Mouse (Mus musculus) spleen, postnatal 0 days (tissue): ENCODE results near the gene Rec8. TPM values are rescaled to one million over a fixed set of nuclear protein-coding genes. Genes with fewer than 3 reads are reported as not detected.

Experiments used
- polyA plus RNA-seq: library from polyadenylated mRNA; unstranded; fragments of >200 nt; fragmentation: Nextera tagmentation; extraction: Ambion mirVana; gene quantifications from 2 replicates; pipeline ENCODE4 v1.2.1, GENCODE M21; 2015

The Rec8 gene
- 5.8 and 7.8 TPM in 2 replicates for polyA plus RNA-seq

GRCm38 (mm10) chr14:55617822-55618221, at the start of gene Rec8:
TSS of gene Rec8 (plus strand) at chr14:55618037.

GRCm38 (mm10) chr14:55575302-55575701, 42.5 kb upstream of the Rec8 start, which contains the start of gene Fitm1:
TSS of gene Fitm1 (plus strand) at chr14:55575617.

GRCm38 (mm10) chr14:55577871-55578667, 39.8 kb upstream of the Rec8 start, which contains the start of gene Psme1:
TSS of gene Psme1 (plus strand) at chr14:55578123.

GRCm38 (mm10) chr14:55584702-55585565, 32.9 kb upstream of the Rec8 start, which contains the start of gene Emc9:
TSS of gene Emc9 (minus strand) at chr14:55585302.

GRCm38 (mm10) chr14:55590748-55591330, 27.0 kb upstream of the Rec8 start, which contains the start of gene Psme2:
TSS of gene Psme2 (minus strand) at chr14:55591113.

GRCm38 (mm10) chr14:55591331-55591891, 26.4 kb upstream of the Rec8 start, which contains the start of gene Rnf31:
TSS of gene Rnf31 (plus strand) at chr14:55591708.

GRCm38 (mm10) chr14:55603271-55603632, 14.6 kb upstream of the Rec8 start, which contains the start of gene Irf9:
TSS of gene Irf9 (plus strand) at chr14:55603571.

GRCm38 (mm10) chr14:55635523-55636007, 17.7 kb downstream of the Rec8 start, which contains the start of gene Ipo4:
TSS of gene Ipo4 (minus strand) at chr14:55635957.

GRCm38 (mm10) chr14:55637795-55638194, 20.0 kb downstream of the Rec8 start, which contains the start of gene Gm49378:
TSS of gene Gm49378 (minus strand) at chr14:55637895.

GRCm38 (mm10) chr14:55643060-55643907, 25.4 kb downstream of the Rec8 start, which contains the start of gene Tm9sf1:
TSS of gene Tm9sf1 (minus strand) at chr14:55643806.

GRCm38 (mm10) chr14:55649884-55650283, 32.0 kb downstream of the Rec8 start, which contains the start of gene Tssk4:
TSS of gene Tssk4 (plus strand) at chr14:55650184.

GRCm38 (mm10) chr14:55659960-55660573, 42.2 kb downstream of the Rec8 start, which contains the start of gene Mdp1:
TSS of gene Mdp1 (minus strand) at chr14:55660508.

GRCm38 (mm10) chr14:55671833-55672740, 54.2 kb downstream of the Rec8 start, which contains the start of the genes Gmpr2 and Nedd8:
TSS of gene Gmpr2 (plus strand) at chr14:55671941.
TSS of gene Nedd8 (minus strand) at chr14:55672124.

Other genes with a start within 250 kb of the Rec8 start
- 69.5 and 75.3 TPM in 2 replicates for gene Dhrs4, start 139.3 kb upstream of the Rec8 start, polyA plus RNA-seq
- gene Carmil3, start 127.4 kb upstream of the Rec8 start, polyA plus RNA-seq, result 0.37 and 0.76 TPM in 2 replicates
- 0.10 and 0.12 TPM in 2 replicates for gene Cpne6, start 107.6 kb upstream of the Rec8 start, polyA plus RNA-seq
- gene Nrl, start 93.1 kb upstream of the Rec8 start, polyA plus RNA-seq, result not detected in 2 replicates
- gene Pck2, start 77.8 kb upstream of the Rec8 start, polyA plus RNA-seq, result 74.2 and 76.3 TPM in 2 replicates
- gene Dcaf11, start 58.0 kb upstream of the Rec8 start, polyA plus RNA-seq, result 36.9 and 41.9 TPM in 2 replicates
- gene A730061H03Rik, start 57.6 kb upstream of the Rec8 start, polyA plus RNA-seq, result 2.7 and 3.2 TPM in 2 replicates
- gene Fitm1, start 42.4 kb upstream of the Rec8 start, polyA plus RNA-seq, result 0.37 and 0.45 TPM in 2 replicates
- 145 and 162 TPM in 2 replicates for gene Psme1, start 39.9 kb upstream of the Rec8 start, polyA plus RNA-seq
- gene Emc9, start 32.7 kb upstream of the Rec8 start, polyA plus RNA-seq, result 46.7 and 47.4 TPM in 2 replicates
- 233 and 255 TPM in 2 replicates for gene Psme2, start 26.9 kb upstream of the Rec8 start, polyA plus RNA-seq
- 16.4 and 19.3 TPM in 2 replicates for gene Rnf31, start 26.3 kb upstream of the Rec8 start, polyA plus RNA-seq
- 34.6 and 38.5 TPM in 2 replicates for gene Irf9, start 14.5 kb upstream of the Rec8 start, polyA plus RNA-seq
- 24.1 and 28.0 TPM in 2 replicates for gene Ipo4, start 17.9 kb downstream of the Rec8 start, polyA plus RNA-seq
- gene Gm49378, start 19.9 kb downstream of the Rec8 start, polyA plus RNA-seq, result 0.64 and 1.7 TPM in 2 replicates
- 56.5 and 57.4 TPM in 2 replicates for gene Tm9sf1, start 25.8 kb downstream of the Rec8 start, polyA plus RNA-seq
- gene Tssk4, start 32.1 kb downstream of the Rec8 start, polyA plus RNA-seq, result 0.56 and 0.63 TPM in 2 replicates
- 30.4 TPM in 2 replicates for gene Mdp1, start 42.5 kb downstream of the Rec8 start, polyA plus RNA-seq
- 27.5 and 30.5 TPM in 2 replicates for gene Gmpr2, start 53.9 kb downstream of the Rec8 start, polyA plus RNA-seq
- 303 and 330 TPM in 2 replicates for gene Nedd8, start 54.1 kb downstream of the Rec8 start, polyA plus RNA-seq
- 25.8 and 29.4 TPM in 2 replicates for gene Tinf2, start 63.8 kb downstream of the Rec8 start, polyA plus RNA-seq
- gene Tgm1, start 95.9 kb downstream of the Rec8 start, polyA plus RNA-seq, result 1.5 and 2.0 TPM in 2 replicates
- 9.9 and 14.2 TPM in 2 replicates for gene Rabggta, start 104.2 kb downstream of the Rec8 start, polyA plus RNA-seq
- 29.1 and 35.1 TPM in 2 replicates for gene Dhrs1, start 127.7 kb downstream of the Rec8 start, polyA plus RNA-seq
- gene Nop9, start 127.7 kb downstream of the Rec8 start, polyA plus RNA-seq, result 28.7 and 31.5 TPM in 2 replicates
- 0.23 TPM in 1 of 2 replicates, not detected in the other for gene Cideb, start 140.4 kb downstream of the Rec8 start, polyA plus RNA-seq
- 0.49 and 0.78 TPM in 2 replicates for gene Ltb4r2, start 143.4 kb downstream of the Rec8 start, polyA plus RNA-seq
- 33.2 and 51.6 TPM in 2 replicates for gene Ltb4r1, start 147.9 kb downstream of the Rec8 start, polyA plus RNA-seq
- gene Adcy4, start 166.1 kb downstream of the Rec8 start, polyA plus RNA-seq, result 1.9 and 3.1 TPM in 2 replicates
- gene Ripk3, start 170.8 kb downstream of the Rec8 start, polyA plus RNA-seq, result 28.4 and 31.4 TPM in 2 replicates
- gene Nfatc4, start 205.1 kb downstream of the Rec8 start, polyA plus RNA-seq, result 4.8 and 7.3 TPM in 2 replicates
- 1.6 and 2.8 TPM in 2 replicates for gene Nynrin, start 236.0 kb downstream of the Rec8 start, polyA plus RNA-seq